Comparison of ENCODE assay signal across 8 mouse cellular contexts in genomic region chr7:5060944-5061773, GRCm38 (mm10). TPM values are rescaled to one million over a fixed set of nuclear protein-coding genes. Genes with fewer than 3 reads are reported as not detected.
A peak's percentile ranks its signal among the peaks of the same experiment; 100 is the strongest.
DNase-seq lines count a peak whose midpoint lies in the region; ATAC-seq lines count a peak whose summit lies in the region.

No protein-coding gene starts in this region.

- peak overlapping the region; percentile 96 for H3K9ac ChIP-seq in kidney, embryonic 15.5 days

- H3K36me3 ChIP-seq in heart, embryonic 10.5 days, result peaks cover 6% of the 10 kb centered on the region
- peaks cover 10% of the 10 kb centered on the region for H3K36me3 ChIP-seq in kidney, embryonic 15.5 days

- peak; percentile 84 for ATAC-seq in erythroblast, adult 5-6 weeks (replicated peaks; ENCODE audit: low FRiP score, poor library complexity, severe bottlenecking)
- ATAC-seq in kidney, embryonic 15.5 days (replicated peaks; ENCODE audit: low FRiP score), result peak; percentile 91
- peak; percentile 66 for ATAC-seq in monocyte, adult 5-6 weeks (replicated peaks; ENCODE audit: insufficient number of reproducible peaks, low FRiP score, low TSS enrichment, poor library complexity, severe bottlenecking)

- peak overlapping the region; percentile 77 for H3K4me3 ChIP-seq in heart, embryonic 10.5 days
- peak overlapping the region; percentile 78 for H3K4me3 ChIP-seq in kidney, embryonic 15.5 days (replicated peaks)

- under 1% methylated on average over 60 of the region's 60 CpGs for WGBS in heart, embryonic 10.5 days
- WGBS in kidney, embryonic 15.5 days, result under 1% methylated on average over 60 of the region's 60 CpGs

- H3K4me2 ChIP-seq in kidney, embryonic 15.5 days, result peak overlapping the region; percentile 92

- H3K27me3 ChIP-seq in heart, embryonic 10.5 days (ENCODE audit: insufficient read depth, poor library complexity, severe bottlenecking), result peaks cover 33% of the 10 kb centered on the region
- H3K27me3 ChIP-seq in kidney, embryonic 15.5 days, result peaks cover 20% of the 10 kb centered on the region

- peaks cover 36% of the 10 kb centered on the region for H3K4me1 ChIP-seq in heart, embryonic 10.5 days
- peaks cover 67% of the 10 kb centered on the region for H3K4me1 ChIP-seq in kidney, embryonic 15.5 days

- peak; percentile 95 for DNase-seq in B cell, adult 2 months
- peak; percentile 99 for DNase-seq in brain, adult 2 months (ENCODE audit: low read depth, low spot score)
- peak; percentile 98 for DNase-seq in heart, embryonic 10.5 days (ENCODE audit: low spot score)
- peak; percentile 96 for DNase-seq in liver
- peak; percentile 95 to 96 for DNase-seq in spleen, postnatal 4 days (ENCODE audit: low spot score in 2 of 2)

- peak overlapping the region; percentile 97 for H3K27ac ChIP-seq in heart, embryonic 10.5 days
- H3K27ac ChIP-seq in kidney, embryonic 15.5 days, result peak overlapping the region; percentile 100

- H3K9me3 ChIP-seq in heart, embryonic 10.5 days, result no peaks in the 10 kb centered on the region; the same call in 1 of the 2 replicates
- H3K9me3 ChIP-seq in kidney, embryonic 15.5 days (replicated peaks), result no peaks in the 10 kb centered on the region

RNA-seq across cellular contexts. Expression of gene U2af2, which starts 0.8 kb away (rescaled TPM):
- 42.3 and 45.8 TPM in 2 replicates for total RNA-seq in erythroblast, adult 5-6 weeks (2015; ENCODE audit: low replicate concordance)
- 48.8 and 56.9 TPM in 2 replicates for total RNA-seq in erythroblast, adult 5-6 weeks (2017; ENCODE audit: low replicate concordance)
- polyA plus RNA-seq in heart, embryonic 10.5 days (2016; fragmentation: Nextera tagmentation; extraction: Ambion mirVana), result 107 and 121 TPM in 2 replicates
- 145 and 152 TPM in 2 replicates for polyA plus RNA-seq in kidney, embryonic 15.5 days (2015; fragmentation: Nextera tagmentation; extraction: Ambion mirVana)
- total RNA-seq in monocyte, adult 5-6 weeks (2017), result 119 to 185 TPM (median 151 TPM) in 3 replicates

RNA-seq across cellular contexts. Expression of gene Zfp580, which starts 9.8 kb away (rescaled TPM):
- not detected in 2 replicates for total RNA-seq in erythroblast, adult 5-6 weeks (2015; ENCODE audit: low replicate concordance)
- 0.26 TPM in 1 of 2 replicates, not detected in the other for total RNA-seq in erythroblast, adult 5-6 weeks (2017; ENCODE audit: low replicate concordance)
- 17.6 and 21.4 TPM in 2 replicates for polyA plus RNA-seq in heart, embryonic 10.5 days (2016; fragmentation: Nextera tagmentation; extraction: Ambion mirVana)
- polyA plus RNA-seq in kidney, embryonic 15.5 days (2015; fragmentation: Nextera tagmentation; extraction: Ambion mirVana), result 36.2 and 41.0 TPM in 2 replicates
- not detected in 3 replicates for total RNA-seq in monocyte, adult 5-6 weeks (2017)

RNA-seq across cellular contexts. Expression of gene Epn1, which starts 18.9 kb away (rescaled TPM):
- 42.2 and 42.5 TPM in 2 replicates for total RNA-seq in erythroblast, adult 5-6 weeks (2015; ENCODE audit: low replicate concordance)
- total RNA-seq in erythroblast, adult 5-6 weeks (2017; ENCODE audit: low replicate concordance), result 51.2 and 86.8 TPM in 2 replicates
- 53.8 and 57.3 TPM in 2 replicates for polyA plus RNA-seq in heart, embryonic 10.5 days (2016; fragmentation: Nextera tagmentation; extraction: Ambion mirVana)
- 55.5 and 62.2 TPM in 2 replicates for polyA plus RNA-seq in kidney, embryonic 15.5 days (2015; fragmentation: Nextera tagmentation; extraction: Ambion mirVana)
- 65.8 to 88.9 TPM (median 80.5 TPM) in 3 replicates for total RNA-seq in monocyte, adult 5-6 weeks (2017)

RNA-seq across cellular contexts. Expression of gene Zfp784, which starts 22.9 kb away (rescaled TPM):
- not detected in 2 replicates for total RNA-seq in erythroblast, adult 5-6 weeks (2015; ENCODE audit: low replicate concordance)
- 0.84 TPM in 1 of 2 replicates, not detected in the other for total RNA-seq in erythroblast, adult 5-6 weeks (2017; ENCODE audit: low replicate concordance)
- 3.9 and 4.5 TPM in 2 replicates for polyA plus RNA-seq in heart, embryonic 10.5 days (2016; fragmentation: Nextera tagmentation; extraction: Ambion mirVana)
- 6.3 and 6.4 TPM in 2 replicates for polyA plus RNA-seq in kidney, embryonic 15.5 days (2015; fragmentation: Nextera tagmentation; extraction: Ambion mirVana)
- 3.0 to 3.8 TPM (median 3.1 TPM) in 3 replicates for total RNA-seq in monocyte, adult 5-6 weeks (2017)

RNA-seq across cellular contexts. Expression of gene 4632433K11Rik, which starts 27.2 kb away (rescaled TPM):
- not detected in 2 replicates for total RNA-seq in erythroblast, adult 5-6 weeks (2015; ENCODE audit: low replicate concordance)
- 0.60 TPM in 1 of 2 replicates, not detected in the other for total RNA-seq in erythroblast, adult 5-6 weeks (2017; ENCODE audit: low replicate concordance)
- polyA plus RNA-seq in heart, embryonic 10.5 days (2016; fragmentation: Nextera tagmentation; extraction: Ambion mirVana), result not detected in 2 replicates
- not detected in 2 replicates for polyA plus RNA-seq in kidney, embryonic 15.5 days (2015; fragmentation: Nextera tagmentation; extraction: Ambion mirVana)
- 1.4 to 1.5 TPM in 2 of 3 replicates, not detected in the other for total RNA-seq in monocyte, adult 5-6 weeks (2017)

Comparison
In these comparisons a context has a peak if more than half of its experiments do, and no peak if none do; other contexts are left out.
1. Peak in every context shown above with its lines: DNase-seq, ATAC-seq, H3K4me3 ChIP-seq and H3K27ac ChIP-seq.